In genomic region chr2:20967101-20967645, GRCm38 (mm10) we compare ENCODE assay signal across 8 mouse cellular contexts. TPM values are rescaled to one million over a fixed set of nuclear protein-coding genes. Genes with fewer than 3 reads are reported as not detected.
A peak's percentile ranks its signal among the peaks of the same experiment; 100 is the strongest.
DNase-seq lines count a peak whose midpoint lies in the region; ATAC-seq and TF ChIP-seq lines count a peak whose summit lies in the region.

No protein-coding gene starts in this region.

- DNase-seq in NIH3T3 (ENCODE audit: low read depth): peak; percentile 41
- DNase-seq in embryo, embryonic 11 days: peak; percentile 74
- DNase-seq in heart, embryonic 10.5 days (ENCODE audit: low spot score): peak; percentile 93
- peak; percentile 27 for DNase-seq in kidney, postnatal 0 days (ENCODE audit: low spot score)
- DNase-seq in lung, postnatal 10 days: peak; percentile 32
- DNase-seq in skeletal muscle tissue, adult 2 months (ENCODE audit: low read depth, low spot score): peak; percentile 43

- no peak for ATAC-seq in kidney, postnatal 0 days (replicated peaks; ENCODE audit: low FRiP score, low read depth)
- no peak for ATAC-seq in megakaryocyte progenitor cell, adult 5-6 weeks (replicated peaks; ENCODE audit: poor library complexity)

- no peak for TF ChIP-seq CTCF in E14TG2a.4 (conservative IDR thresholded peaks at IDR 0.05; ENCODE audit: low read length)
- TF ChIP-seq CTCF in kidney, postnatal 0 days (IDR thresholded peaks at IDR 0.05; ENCODE audit: low read depth): no peak

- no peaks in the 10 kb centered on the region for H3K27me3 ChIP-seq in E14TG2a.4 (ENCODE audit: insufficient read depth, low read length)
- H3K27me3 ChIP-seq in heart, embryonic 10.5 days (ENCODE audit: insufficient read depth, poor library complexity, severe bottlenecking): no peaks in the 10 kb centered on the region
- no peaks in the 10 kb centered on the region for H3K27me3 ChIP-seq in kidney, postnatal 0 days (ENCODE audit: insufficient read depth, low read length)

- WGBS in heart, embryonic 10.5 days: 1% methylated on average over 13 of the region's 13 CpGs
- WGBS in kidney, postnatal 0 days: 1% methylated on average over 13 of the region's 13 CpGs

- H3K9ac ChIP-seq in kidney, postnatal 0 days (ENCODE audit: low read depth, low read length): peak overlapping the region; percentile 95

- peak overlapping the region; percentile 95 for H3K4me3 ChIP-seq in E14TG2a.4 (replicated peaks; ENCODE audit: low read length)
- H3K4me3 ChIP-seq in heart, embryonic 10.5 days: peak overlapping the region; percentile 91
- H3K4me3 ChIP-seq in kidney, postnatal 0 days (replicated peaks; ENCODE audit: low read depth, low read length): peak overlapping the region; percentile 93

- peak overlapping the region; percentile 74 for H3K4me2 ChIP-seq in kidney, postnatal 0 days (ENCODE audit: low read length)

- H3K9me3 ChIP-seq in E14TG2a.4 (ENCODE audit: low read length): no peaks in the 10 kb centered on the region
- no peaks in the 10 kb centered on the region for H3K9me3 ChIP-seq in heart, embryonic 10.5 days
- no peaks in the 10 kb centered on the region for H3K9me3 ChIP-seq in kidney, postnatal 0 days (replicated peaks; ENCODE audit: low read length)

- H3K27ac ChIP-seq in heart, embryonic 10.5 days: peak overlapping the region; percentile 100
- peak overlapping the region; percentile 97 for H3K27ac ChIP-seq in kidney, postnatal 0 days

- no peaks in the 10 kb centered on the region for H3K36me3 ChIP-seq in E14TG2a.4 (ENCODE audit: insufficient read depth, low read length)
- H3K36me3 ChIP-seq in heart, embryonic 10.5 days: no peaks in the 10 kb centered on the region
- no peaks in the 10 kb centered on the region for H3K36me3 ChIP-seq in kidney, postnatal 0 days (ENCODE audit: insufficient read depth, low read length)

- peaks cover 61% of the 10 kb centered on the region for H3K4me1 ChIP-seq in E14TG2a.4 (replicated peaks; ENCODE audit: low read depth, low read length)
- peaks cover 41% of the 10 kb centered on the region for H3K4me1 ChIP-seq in heart, embryonic 10.5 days
- peaks cover 10% of the 10 kb centered on the region for H3K4me1 ChIP-seq in kidney, postnatal 0 days (replicated peaks; ENCODE audit: insufficient read depth, low read length)

RNA-seq across cellular contexts. Expression of gene Arhgap21, which starts 1.5 kb away (rescaled TPM):
- 15.2 and 18.7 TPM in 2 replicates for polyA plus RNA-seq in heart, embryonic 10.5 days (2016; fragmentation: Nextera tagmentation; extraction: Ambion mirVana)
- polyA plus RNA-seq in kidney, postnatal 0 days (2015; fragmentation: Nextera tagmentation; extraction: Ambion mirVana): 8.3 and 9.6 TPM in 2 replicates
- total RNA-seq in megakaryocyte progenitor cell, adult 5-6 weeks (2015): 34.4 and 37.6 TPM in 2 replicates
- total RNA-seq in megakaryocyte progenitor cell, adult 5-6 weeks (2017): 15.3 and 28.7 TPM in 2 replicates

Comparison
In these comparisons a context has a peak if more than half of its experiments do, and no peak if none do; other contexts are left out.
1. DNase-seq: peak in every context shown above with its lines; median percentile 93 in heart, embryonic 10.5 days; 74 in embryo, embryonic 11 days; 43 in skeletal muscle tissue, adult 2 months; 41 in NIH3T3; 32 in lung, postnatal 10 days; 27 in kidney, postnatal 0 days.